ENCODE assay signal across 8 mouse cellular contexts in genomic region chr12:53300964-53301363, GRCm38 (mm10). TPM values are rescaled to one million over a fixed set of nuclear protein-coding genes. Genes with fewer than 3 reads are reported as not detected.
DNase-seq lines count a peak whose midpoint lies in the region; ATAC-seq and TF ChIP-seq lines count a peak whose summit lies in the region.

No protein-coding gene starts in this region.

- no peak overlapping the region for H3K4me2 ChIP-seq in heart, postnatal 0 days (ENCODE audit: low read depth, low read length)

- no peaks in the 10 kb centered on the region for H3K4me1 ChIP-seq in heart, postnatal 0 days (ENCODE audit: control insufficient read depth, insufficient read depth)

- H3K4me3 ChIP-seq in heart, postnatal 0 days (ENCODE audit: low read depth, low read length): no peak overlapping the region

- no peak for TF ChIP-seq EP300 in heart, postnatal 0 days (IDR thresholded peaks at IDR 0.05; ENCODE audit: low read depth)

- TF ChIP-seq CTCF in heart, postnatal 0 days (IDR thresholded peaks at IDR 0.05; ENCODE audit: low read depth): peak; percentile 53

- no peaks in the 10 kb centered on the region for H3K36me3 ChIP-seq in heart, postnatal 0 days (replicated peaks; ENCODE audit: control insufficient read depth, insufficient read depth, low read length)

- no peak overlapping the region for H3K27ac ChIP-seq in heart, postnatal 0 days (ENCODE audit: low read depth)

- no peaks in the 10 kb centered on the region for H3K9me3 ChIP-seq in heart, postnatal 0 days (replicated peaks; ENCODE audit: control insufficient read depth, low read length)

- ATAC-seq in heart, postnatal 0 days (ENCODE audit: insufficient read depth, low read depth): no peak

- H3K27me3 ChIP-seq in heart, postnatal 0 days (ENCODE audit: control insufficient read depth, insufficient read depth, low read length): 0 out of 2 replicates have a peak, but pooled peaks cover 4% of the 10 kb centered on the region

- no peak overlapping the region for H3K9ac ChIP-seq in heart, postnatal 0 days (replicated peaks; ENCODE audit: low read depth, low read length)

- DNase-seq in heart, postnatal 0 days (ENCODE audit: low spot score): peak; percentile 38
- no peak for DNase-seq in heart, postnatal 36 days
- peak; percentile 34 to 46 for DNase-seq in right cerebral cortex, adult 2 months (ENCODE audit: low spot score in 2 of 2)
- DNase-seq in right cerebral cortex, postnatal 25 days: no peak
- peak; percentile 69 for DNase-seq in embryo, embryonic 10.5 days (ENCODE audit: low spot score)
- DNase-seq in lung, postnatal 36 days: peak; percentile 10
- DNase-seq in spleen, postnatal 4 days (ENCODE audit: low spot score in 2 of 2): no peak
- DNase-seq in cerebellum, postnatal 4 days (ENCODE audit: low spot score in 2 of 2): no peak

- 41% methylated on average over 2 of the region's 2 CpGs for WGBS in heart, postnatal 0 days

- intact Hi-C loops in heart, postnatal 36 days (cut with DNase I): no loop called here

RNA-seq across cellular contexts. Expression of gene Npas3, which starts 52.5 kb away (rescaled TPM):
- total RNA-seq in heart, postnatal 0 days (2014; rRNA removed; ENCODE audit: low replicate concordance): 0.50 TPM in 2 replicates
- polyA plus RNA-seq in heart, postnatal 0 days (2015; fragmentation: Nextera tagmentation; extraction: Ambion mirVana): 0.61 and 0.67 TPM in 2 replicates
- total RNA-seq in heart, postnatal 36 days (2021): under 1 TPM; 0.79 to 0.83 TPM

Comparison
In these comparisons a context has a peak if more than half of its experiments do, and no peak if none do; other contexts are left out.
1. DNase-seq: peak in heart, postnatal 0 days (single experiment), right cerebral cortex, adult 2 months (2 of 2), embryo, embryonic 10.5 days (single experiment) and lung, postnatal 36 days (single experiment); none in heart, postnatal 36 days (0 of 2), right cerebral cortex, postnatal 25 days (single experiment), spleen, postnatal 4 days (0 of 2) and cerebellum, postnatal 4 days (0 of 2).